Mouse (Mus musculus) embryo, embryonic 9.5 days (tissue): ENCODE results near the gene Irs2.

Experiments used
- DNase-seq: peaks from one replicate; pipeline ENCODE4 v3.0.0-alpha.2; 2017; ENCODE audit errors: extremely low spot score

Irs2 gene

DNA sequence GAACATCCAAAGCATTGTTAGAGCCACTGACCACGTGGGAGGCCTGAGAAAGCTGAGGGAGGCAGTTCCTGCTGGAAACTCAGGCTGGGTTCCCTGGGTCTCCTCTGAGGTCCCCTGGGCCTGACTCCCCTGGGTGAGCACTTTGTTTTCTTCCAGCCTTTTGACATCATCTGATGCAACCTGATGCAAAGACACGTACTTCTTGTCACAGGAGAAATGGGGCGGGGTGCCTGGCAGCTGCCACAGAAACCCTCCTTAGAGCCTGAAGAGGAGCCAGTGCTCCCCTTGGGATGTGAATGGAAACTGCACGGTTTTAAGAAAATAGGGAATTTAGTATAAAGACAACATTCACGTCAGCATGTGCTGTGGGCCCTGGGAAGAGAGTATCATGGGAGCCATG lies 55.6 kb downstream of the Irs2 start:
- DNase-seq: no peak

DNA sequence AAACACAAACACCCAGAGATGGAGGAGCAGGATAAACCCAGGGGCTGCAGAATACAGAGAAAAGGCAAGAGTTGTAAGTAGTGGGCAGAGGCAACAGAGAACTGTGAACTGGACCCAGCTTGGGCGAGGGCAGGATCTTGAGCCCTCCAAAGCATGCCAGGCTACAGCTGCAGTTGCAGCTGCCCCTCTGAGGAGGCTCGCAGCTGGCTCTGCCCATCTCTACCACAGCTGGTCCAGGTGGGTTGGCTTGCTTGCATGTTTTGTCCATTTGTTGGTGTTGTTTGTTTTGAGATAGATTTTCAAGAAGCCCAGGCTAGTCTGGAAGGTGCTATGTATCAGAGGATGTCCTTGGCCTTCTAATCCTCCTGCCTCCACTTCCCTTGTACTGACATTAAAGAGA lies 56.0 kb downstream of the Irs2 start:
- DNase-seq: no peak

DNA sequence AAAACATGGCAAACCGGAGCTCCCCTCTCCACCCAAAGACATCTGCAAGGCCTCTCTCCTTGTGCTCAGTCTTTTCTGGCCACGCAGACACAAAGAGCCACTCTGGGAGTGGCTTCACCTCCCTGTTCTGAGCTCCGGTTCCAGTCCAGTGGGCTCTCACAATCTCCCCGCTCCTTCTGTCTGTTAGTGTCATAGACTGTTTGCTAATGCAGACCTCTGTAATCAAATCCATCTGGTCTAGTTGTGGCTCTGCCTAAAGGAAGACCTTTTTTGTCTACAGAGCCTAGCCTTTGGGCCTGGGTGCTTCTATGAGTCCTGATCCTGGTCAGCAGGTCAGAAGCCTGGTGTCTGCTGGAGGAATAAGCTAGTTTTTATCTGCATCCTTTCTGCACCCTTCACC lies 56.7 kb downstream of the Irs2 start:
- DNase-seq: no peak

DNA sequence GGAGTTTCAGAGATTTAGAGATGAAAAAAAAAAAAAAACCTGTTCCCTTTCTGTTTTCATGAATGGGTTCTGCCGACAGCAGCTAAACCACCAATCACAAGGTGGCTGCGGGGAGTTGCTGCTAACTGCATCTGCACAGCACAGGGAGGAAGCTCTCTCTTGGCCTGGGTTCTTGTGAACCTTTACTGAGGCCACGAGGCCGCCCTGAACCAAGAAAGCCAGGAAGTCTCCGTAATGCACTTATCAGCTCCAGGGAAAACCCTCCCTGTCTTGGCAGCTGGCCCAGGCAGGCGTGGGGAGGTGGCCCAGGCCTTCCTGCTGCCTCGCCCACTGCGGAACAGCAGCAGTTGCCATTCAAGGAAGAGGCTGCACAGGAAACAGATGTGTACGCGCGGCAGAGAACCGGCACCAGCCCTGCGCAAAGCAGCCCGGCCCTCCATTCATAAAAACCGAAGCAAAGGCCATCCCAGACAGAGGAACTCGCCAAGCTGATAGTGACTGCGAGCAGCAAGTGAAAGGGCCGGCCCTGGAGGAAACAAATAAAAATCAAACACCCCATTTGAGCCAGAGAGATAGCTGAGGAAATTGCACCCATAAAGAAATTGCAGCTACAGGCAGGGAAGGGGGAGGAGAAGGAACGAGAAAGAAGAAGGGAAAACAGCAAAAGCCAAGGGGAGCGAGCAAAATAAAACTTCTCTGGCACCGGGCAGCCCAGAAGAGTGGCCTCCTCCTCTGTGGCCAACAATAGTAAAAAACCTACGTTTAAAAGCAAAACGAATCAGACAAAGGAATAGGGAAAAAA lies 62.1 kb downstream of the Irs2 start:
- DNase-seq: peak; percentile 81

DNA sequence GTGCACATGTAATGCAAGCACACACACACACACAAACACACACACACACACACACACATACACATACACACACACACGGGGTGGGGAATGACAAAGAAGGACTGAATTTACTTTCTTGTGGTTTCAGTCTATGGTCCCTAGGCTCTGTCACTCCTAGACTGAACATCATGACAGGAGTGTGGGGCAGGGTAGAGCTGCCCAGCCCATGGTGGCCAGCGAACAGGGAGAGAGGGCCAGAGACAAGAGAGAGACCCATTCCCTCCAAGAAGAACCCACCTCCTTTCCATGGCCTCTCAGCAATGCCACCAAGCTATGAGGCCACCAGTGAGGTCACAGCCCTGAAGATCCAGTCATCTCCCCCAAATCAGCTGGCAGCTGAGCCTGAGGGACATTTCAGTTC lies 62.8 kb downstream of the Irs2 start:
- no peak for DNase-seq

DNA sequence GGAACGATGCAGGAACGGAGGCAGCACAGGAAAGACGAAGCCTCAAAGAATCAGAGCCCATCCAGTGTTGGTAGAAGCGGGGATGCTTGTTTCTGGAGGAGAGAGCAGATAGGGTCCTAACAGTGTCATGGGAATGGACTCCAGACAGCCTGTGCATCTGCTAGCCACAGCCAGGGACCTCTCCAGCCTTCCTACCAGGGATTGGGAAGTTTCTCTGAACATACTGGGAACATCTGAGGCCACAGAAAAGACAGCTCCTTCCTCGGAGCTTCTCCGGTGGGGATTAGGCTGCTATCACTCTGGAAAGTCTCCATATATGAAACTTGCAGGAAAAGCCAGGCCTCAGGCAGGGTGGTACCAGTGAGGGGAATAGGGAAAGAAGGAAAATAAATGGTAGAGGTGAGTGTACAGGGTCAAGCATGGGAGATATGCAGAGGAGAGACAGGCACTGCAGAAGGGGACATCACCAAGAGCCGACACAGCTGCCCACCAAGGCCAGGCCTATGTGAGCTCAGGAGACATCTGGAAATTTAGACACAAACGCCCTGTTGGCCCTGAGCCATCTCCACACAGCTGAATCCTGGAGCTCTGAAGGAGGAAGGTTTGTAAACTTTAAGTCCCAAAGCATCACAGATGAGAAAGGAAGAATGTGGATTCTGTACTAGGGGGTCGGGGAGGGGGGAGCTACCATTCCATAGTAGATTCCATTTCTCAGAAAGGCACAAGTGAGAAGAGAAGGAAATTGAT lies 64.8 kb downstream of the Irs2 start:
- no peak for DNase-seq

DNA sequence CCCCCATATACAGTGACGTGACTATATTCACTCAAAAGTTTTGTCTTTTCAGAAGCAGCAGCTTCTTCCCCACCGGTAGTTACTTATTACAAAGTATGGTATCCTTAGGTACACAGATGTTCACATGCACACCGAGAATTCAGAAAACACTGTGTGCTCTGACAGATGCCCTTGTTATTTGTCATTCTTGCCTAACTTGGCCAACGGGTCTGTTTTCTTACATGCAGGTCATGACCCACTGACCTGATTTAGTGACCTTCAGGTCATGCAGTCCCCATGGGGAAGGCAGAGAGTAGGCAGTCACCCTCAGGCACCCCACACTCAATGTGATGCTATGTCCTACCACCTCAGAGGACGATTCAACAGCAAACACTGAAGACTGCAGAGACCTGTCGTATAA lies 68.4 kb downstream of the Irs2 start:
- peak; percentile 73 for DNase-seq

DNA sequence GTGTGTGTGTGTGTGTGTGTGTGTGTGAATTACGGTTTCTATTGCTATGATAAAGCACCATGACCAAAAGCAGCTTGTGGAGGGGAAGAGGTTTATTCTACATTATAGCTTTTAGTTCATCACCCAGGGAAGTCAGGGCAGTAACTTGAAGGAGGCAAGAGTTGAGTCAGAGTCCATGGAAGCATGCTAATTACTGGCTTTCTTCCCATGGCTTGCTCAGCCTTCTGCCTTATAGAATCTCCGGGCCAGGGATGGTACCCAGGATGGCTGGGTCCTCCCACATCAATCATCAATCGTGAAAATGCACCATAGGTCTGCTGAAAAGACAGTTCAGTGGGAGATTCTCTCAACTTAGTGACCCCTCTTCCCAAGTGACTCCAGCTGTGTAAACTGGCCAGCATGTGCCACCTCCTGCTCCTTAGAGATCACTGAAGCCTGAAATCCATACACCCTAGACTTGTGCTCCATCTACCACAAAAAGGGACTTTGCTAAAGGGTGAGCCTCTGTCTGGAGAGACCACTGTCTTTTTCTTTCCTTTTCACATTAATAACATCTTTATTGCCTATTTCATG lies 69.0 kb downstream of the Irs2 start:
- no peak for DNase-seq

DNA sequence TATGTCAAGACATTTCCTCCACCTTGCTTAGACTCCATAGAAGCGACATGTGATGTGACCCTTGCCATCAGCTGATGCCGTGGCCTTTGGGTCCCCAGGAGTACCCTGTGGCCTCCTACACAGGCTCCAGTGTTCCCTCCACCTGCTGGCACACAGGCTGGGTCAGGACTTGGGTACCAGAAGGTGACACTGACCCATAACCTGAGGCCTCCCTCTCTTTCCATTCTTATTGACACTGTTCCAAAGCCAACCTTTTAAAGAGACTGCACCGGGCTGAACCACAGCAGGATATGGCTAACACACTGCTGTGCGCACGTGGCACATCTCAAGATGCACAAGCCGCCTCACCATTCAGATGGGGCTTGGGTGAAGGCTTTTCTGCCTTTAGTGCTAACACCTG lies 70.0 kb downstream of the Irs2 start:
- no peak for DNase-seq

DNA sequence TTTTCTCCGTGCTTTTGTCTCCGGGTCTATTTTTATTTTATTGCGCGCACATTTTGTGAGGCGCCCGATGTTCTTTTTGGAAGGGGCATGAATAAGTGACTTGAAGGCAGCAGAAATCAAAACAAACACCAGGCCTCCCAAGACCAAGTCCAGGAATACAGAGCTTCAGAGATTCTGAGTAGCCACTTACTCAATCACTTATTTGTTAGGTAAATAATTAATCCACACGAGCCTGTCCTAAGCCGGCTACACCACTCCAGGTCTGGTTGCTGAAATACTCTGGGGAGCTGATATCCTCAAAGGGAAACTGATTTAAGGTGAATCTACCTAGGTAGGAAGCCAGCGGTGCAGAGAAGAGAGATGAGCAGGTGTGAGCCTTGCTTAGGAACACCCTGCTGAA lies 71.6 kb downstream of the Irs2 start:
- DNase-seq: no peak

DNA sequence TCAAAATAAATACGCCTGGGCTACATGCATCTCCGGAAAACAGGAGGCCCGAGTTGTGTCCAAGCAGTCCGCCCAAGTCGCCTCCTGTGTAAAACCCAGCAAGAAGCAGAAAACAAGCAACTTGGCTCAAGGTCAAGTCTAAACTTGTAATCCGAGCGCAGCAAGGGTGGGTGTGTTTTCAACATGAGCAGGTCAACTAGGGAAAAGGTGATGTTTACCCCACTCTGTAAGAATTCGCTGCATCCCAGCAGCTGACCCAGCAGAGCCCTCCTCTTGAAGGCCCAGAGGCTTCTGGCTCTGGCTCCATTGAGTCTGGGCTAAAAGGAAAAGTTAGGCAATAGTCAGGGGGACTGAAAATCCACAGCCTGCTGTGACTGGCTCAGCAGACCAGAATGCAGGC lies 73.0 kb downstream of the Irs2 start:
- no peak for DNase-seq
